Mouse (Mus musculus) retina, postnatal 7 days (tissue): Measurements from ENCODE around the gene Dynlt1b.
"Not testable (repeated sequence)": the region's sequence is repeated elsewhere in the genome, so short reads cannot be mapped to it uniquely, and the experiment has no call there.

ENCODE experiments used
- DNase-seq: peaks from one replicate; pipeline ENCODE4 v3.0.0-alpha.2; 2012; ENCODE audit warnings: low read depth, low spot score

Dynlt1b gene

GRCm38 (mm10) chr17:6461083-6461595 is 31.2 kb downstream of the Dynlt1b start:
- not testable (repeated sequence) for DNase-seq

DNA sequence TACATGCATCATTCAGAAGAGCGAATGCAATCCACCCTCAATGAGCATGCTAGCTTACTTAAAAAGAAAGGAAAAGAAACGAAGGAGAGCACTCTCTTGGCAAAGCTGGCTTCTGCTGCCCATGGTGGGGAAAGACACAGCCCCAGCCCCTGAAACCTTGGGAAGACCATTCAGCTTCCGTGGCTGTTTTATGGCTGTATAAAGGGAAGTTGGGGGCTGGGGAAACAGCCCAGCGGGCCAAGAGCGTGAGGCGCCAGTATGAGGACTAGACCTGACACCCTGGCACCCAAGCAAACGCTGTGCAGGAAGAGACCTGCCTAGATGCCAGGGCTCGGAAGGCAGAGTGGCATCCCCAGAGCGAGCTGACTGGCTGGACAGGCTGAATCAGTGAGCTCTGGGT is 35.8 kb downstream of the Dynlt1b start:
- not testable (repeated sequence) for DNase-seq

- not testable (repeated sequence) for DNase-seq
Measured at GRCm38 (mm10) chr17:6467638-6468461, 37.9 kb downstream of the Dynlt1b start.

DNA sequence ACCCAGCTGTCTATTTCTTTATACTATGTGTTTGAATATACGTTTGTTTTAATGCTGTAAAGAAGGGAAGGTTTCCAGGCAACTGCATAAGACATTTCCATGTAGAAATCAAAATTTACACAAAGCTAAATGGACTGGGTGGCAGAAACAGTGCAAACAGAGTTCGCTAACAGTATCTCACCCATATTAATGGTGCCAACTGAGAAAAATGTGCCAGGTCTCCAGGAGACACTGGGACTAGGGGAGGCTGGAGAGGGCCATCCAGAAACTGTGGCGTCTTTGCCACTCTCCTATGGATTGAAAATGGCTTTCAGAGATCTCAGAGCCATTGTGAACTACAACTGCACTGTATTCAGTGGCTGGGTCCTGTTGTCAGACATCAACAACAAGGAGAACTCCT is 40.1 kb downstream of the Dynlt1b start:
- not testable (repeated sequence) for DNase-seq

- not testable (repeated sequence) for DNase-seq
Measured at GRCm38 (mm10) chr17:6470671-6471070, 40.8 kb downstream of the Dynlt1b start.

- not testable (repeated sequence) for DNase-seq
Measured at GRCm38 (mm10) chr17:6475270-6475669, 45.4 kb downstream of the Dynlt1b start.

GRCm38 (mm10) chr17:6475913-6476312 is 46.0 kb downstream of the Dynlt1b start:
- DNase-seq, result not testable (repeated sequence)

DNA sequence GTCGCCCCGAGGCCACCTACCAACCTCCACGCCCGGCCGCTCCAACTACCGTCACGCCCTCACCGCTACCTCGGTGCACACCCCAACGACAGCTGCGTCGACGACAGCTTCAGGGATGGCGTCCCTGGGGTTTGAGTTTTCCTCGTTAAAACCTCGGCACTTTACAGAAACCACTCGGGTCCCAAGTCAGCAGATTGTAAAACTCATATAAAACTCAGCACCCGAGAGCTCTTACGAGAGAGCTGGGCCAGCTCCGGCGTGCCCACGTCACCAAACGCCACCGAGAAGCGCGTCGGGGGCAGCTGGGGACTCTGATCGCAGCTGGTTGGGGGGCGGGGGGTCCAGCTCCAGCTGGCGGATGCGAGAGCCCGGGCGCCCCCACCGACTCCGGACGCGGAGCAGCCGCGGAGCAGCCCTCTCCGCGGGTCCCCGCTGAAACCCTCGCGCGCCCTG is 46.6 kb downstream of the Dynlt1b start:
- peak; percentile 25 for DNase-seq

DNA sequence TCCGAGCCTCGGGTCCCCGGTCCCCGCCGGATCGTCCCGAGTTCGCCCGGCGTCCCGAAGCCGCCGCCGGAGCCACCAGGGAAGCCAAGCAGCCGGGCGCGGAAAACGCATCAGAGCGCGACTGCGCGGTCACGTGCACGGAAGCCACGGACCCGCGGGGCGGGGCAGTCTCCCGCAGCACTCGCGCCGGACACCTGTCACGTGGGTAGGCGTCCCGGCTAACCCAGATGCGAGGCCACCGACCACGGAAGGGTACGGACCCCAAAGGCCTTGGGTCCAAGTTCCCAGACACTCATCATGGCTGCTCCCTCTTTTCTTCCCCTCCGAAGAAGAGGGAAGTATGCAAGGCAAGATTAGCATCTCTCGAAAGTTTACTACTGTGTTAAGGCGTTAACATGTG is 47.1 kb downstream of the Dynlt1b start:
- DNase-seq, result peak; percentile 11

- DNase-seq, result not testable (repeated sequence)
Measured at GRCm38 (mm10) chr17:6480855-6481589, 51.1 kb downstream of the Dynlt1b start.

GRCm38 (mm10) chr17:6481590-6481963 is 51.7 kb downstream of the Dynlt1b start:
- not testable (repeated sequence) for DNase-seq

- DNase-seq, result not testable (repeated sequence)
Measured at GRCm38 (mm10) chr17:6482248-6482647, 52.3 kb downstream of the Dynlt1b start.
